Mouse (Mus musculus): ENCODE results near the gene Opcml. TPM values are rescaled to one million over a fixed set of nuclear protein-coding genes. Genes with fewer than 3 reads are reported as not detected.

The Opcml gene
- polyA plus RNA-seq, 1 experiment from 2014 or later: 73.0 TPM

DNA sequence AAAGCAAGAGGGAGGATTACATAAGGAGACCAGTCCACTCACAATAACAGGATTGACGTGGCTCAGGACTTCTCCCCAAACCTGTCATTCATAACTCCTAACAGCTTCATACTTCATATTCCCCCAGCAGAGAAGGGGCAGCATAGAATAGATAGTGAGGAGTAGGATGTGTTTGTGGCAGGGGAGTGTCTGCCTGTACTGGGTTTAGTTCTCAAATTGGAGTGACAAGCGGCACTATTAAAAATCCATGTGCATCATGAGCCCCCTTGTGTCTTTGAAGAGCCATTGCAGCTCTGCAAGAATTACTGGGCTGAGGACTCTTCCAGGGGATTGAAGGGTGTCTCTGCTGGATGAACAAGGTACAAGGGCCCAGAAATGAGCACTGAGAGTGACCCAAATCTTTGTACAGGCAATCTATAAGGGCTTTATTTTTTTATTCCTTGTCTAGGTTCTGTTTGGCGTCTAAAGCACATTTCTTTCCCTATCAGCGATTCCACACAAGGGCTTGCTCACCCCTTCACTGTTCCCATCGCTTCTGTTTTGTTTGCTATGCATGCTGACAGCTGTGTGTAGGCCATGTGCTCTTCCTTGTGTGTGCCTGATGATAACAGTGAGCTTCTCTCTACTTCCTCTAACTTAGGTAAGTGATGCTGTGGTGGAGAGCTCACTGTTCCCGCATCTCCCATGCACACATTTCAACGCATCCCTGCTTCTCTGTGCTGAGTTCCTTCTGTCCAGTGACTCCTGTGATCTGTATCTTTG lies 457.3 kb downstream of the Opcml start:
- no peaks in the 10 kb centered on the region for H3K27me3 ChIP-seq (ENCODE audit: control insufficient read depth, insufficient read depth, low read depth, low read length)
- peak; percentile 64; the same call in 1 of the 2 replicates for ATAC-seq
- 62% methylated on average over 7 of the region's 7 CpGs for WGBS
- H3K4me1 ChIP-seq (ENCODE audit: control insufficient read depth, insufficient read depth, low read length): no peaks in the 10 kb centered on the region
- no peaks in the 10 kb centered on the region for H3K36me3 ChIP-seq (ENCODE audit: control insufficient read depth, insufficient read depth, low read length)
- no peak overlapping the region for H3K9ac ChIP-seq (ENCODE audit: low read depth, low read length)
- no peak overlapping the region for H3K4me2 ChIP-seq (ENCODE audit: low read length)
- H3K27ac ChIP-seq (ENCODE audit: low read length): no peak overlapping the region
- no peak overlapping the region for H3K4me3 ChIP-seq (ENCODE audit: low read depth, low read length)
- no peaks in the 10 kb centered on the region for H3K9me3 ChIP-seq (replicated peaks; ENCODE audit: control insufficient read depth, low read length, poor library complexity, severe bottlenecking)

DNA sequence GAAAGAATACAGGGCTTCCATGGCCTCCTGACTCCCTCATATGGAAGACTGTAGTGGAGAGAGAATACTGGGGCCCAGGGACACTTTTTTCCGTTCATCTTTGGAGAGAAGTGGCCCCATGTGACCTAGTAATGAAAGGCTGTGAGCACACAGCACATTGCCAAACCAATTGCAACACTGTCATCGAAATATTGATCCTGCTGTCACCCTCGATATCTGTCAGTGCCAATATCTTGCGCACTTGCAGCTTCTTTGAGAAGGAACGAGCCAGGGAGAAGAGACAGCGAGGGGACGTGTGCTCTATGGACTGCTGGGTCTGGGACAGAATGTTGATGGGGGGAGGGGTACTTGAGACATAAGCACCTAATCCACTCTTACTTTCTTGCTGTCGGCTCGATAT lies 460.8 kb downstream of the Opcml start:
- ATAC-seq: no peak

DNA sequence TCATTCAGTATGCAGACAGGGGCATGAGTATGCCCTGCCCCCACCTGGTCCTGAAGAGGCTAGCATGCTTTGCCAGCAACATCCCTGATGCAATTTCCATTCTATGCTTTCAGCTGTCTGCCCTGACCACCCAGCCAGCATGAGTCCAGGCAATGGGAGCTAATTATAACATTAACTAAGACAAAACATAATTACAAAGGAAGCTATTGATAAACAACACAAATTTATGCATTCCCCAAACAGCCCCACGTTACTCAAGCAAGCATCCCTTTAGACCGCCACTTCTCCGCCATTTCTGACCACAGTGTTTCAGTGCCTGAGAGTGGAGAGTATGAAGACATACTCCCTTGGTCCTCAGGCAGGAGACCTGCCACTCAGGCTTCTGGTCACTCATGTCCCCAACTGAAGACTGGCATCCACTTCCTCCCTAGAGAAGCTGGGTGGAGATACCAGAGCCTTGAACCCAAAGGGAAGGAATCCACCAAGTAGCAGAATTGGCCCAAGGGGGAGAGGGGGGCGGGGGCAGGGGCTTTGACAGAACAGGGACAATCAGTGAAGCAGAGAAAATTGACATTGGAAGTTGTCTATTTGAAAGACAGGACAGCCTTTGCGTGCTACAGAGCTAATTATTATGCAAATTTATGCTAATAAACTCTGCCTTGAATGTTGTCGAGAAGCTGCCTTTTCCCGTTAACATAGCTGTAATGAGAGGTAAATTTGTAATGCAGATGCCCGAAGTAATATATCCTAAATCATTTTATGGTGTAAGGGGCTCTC lies 464.7 kb downstream of the Opcml start:
- no peak overlapping the region; the same call in 1 of the 2 replicates for H3K27ac ChIP-seq (ENCODE audit: low read length)
- ATAC-seq: peak; percentile 50; the same call in 1 of the 2 replicates
- peaks cover 7% of the 10 kb centered on the region; the same call in 1 of the 2 replicates for H3K4me1 ChIP-seq (ENCODE audit: control insufficient read depth, insufficient read depth, low read length)
- H3K36me3 ChIP-seq (ENCODE audit: control insufficient read depth, insufficient read depth, low read length): no peaks in the 10 kb centered on the region
- 50% methylated on average over 8 of the region's 8 CpGs for WGBS
- no peaks in the 10 kb centered on the region for H3K9me3 ChIP-seq (replicated peaks; ENCODE audit: control insufficient read depth, low read length, poor library complexity, severe bottlenecking)
- H3K4me3 ChIP-seq (ENCODE audit: low read depth, low read length): no peak overlapping the region
- H3K27me3 ChIP-seq (ENCODE audit: control insufficient read depth, insufficient read depth, low read depth, low read length): no peaks in the 10 kb centered on the region
- no peak overlapping the region for H3K4me2 ChIP-seq (ENCODE audit: low read length)
- H3K9ac ChIP-seq (ENCODE audit: low read depth, low read length): no peak overlapping the region

More for the DNA sequence above, 460.8 kb downstream of the Opcml start:
- Histone ChIP-seq H3K9me3 (replicated peaks; ENCODE audit: control insufficient read depth, low read length, poor library complexity, severe bottlenecking) (no peaks in the 10 kb centered on the region), H3K36me3 (ENCODE audit: control insufficient read depth, insufficient read depth, low read length) (no peaks in the 10 kb centered on the region), H3K27ac (ENCODE audit: low read length) (no peak overlapping the region), H3K9ac (ENCODE audit: low read depth, low read length) (no peak overlapping the region), H3K4me3 (ENCODE audit: low read depth, low read length) (no peak overlapping the region), H3K27me3 (ENCODE audit: control insufficient read depth, insufficient read depth, low read depth, low read length) (no peaks in the 10 kb centered on the region), H3K4me1 (ENCODE audit: control insufficient read depth, insufficient read depth, low read length) (peaks cover 7% of the 10 kb centered on the region; the same call in 1 of the 2 replicates), H3K4me2 (ENCODE audit: low read length) (no peak overlapping the region)
- WGBS: 86% methylated on average over 9 of the region's 9 CpGs

DNA sequence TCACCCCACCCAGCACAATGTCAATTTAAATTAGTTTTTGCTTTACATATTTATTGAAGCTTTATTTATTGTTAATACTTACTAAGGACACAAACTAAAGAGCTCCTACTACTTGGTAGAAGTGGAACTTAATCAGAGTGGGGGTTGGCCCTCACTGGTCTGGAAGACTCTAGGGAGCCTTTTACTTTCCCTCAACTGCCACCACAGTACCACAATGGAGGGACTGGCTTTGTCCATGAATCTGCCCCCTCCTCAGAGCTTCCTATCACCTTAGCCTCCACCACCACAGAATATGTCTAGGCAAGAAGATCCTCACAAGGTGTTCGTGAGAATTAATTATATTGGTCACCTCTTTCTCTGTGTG lies 465.3 kb downstream of the Opcml start:
- H3K36me3 ChIP-seq (ENCODE audit: control insufficient read depth, insufficient read depth, low read length): no peaks in the 10 kb centered on the region
- no peaks in the 10 kb centered on the region for H3K9me3 ChIP-seq (replicated peaks; ENCODE audit: control insufficient read depth, low read length, poor library complexity, severe bottlenecking)
- no peaks in the 10 kb centered on the region for H3K27me3 ChIP-seq (ENCODE audit: control insufficient read depth, insufficient read depth, low read depth, low read length)
- H3K4me2 ChIP-seq (ENCODE audit: low read length): no peak overlapping the region
- H3K27ac ChIP-seq (ENCODE audit: low read length): no peak overlapping the region
- no peak for ATAC-seq
- H3K4me1 ChIP-seq (ENCODE audit: control insufficient read depth, insufficient read depth, low read length): peaks cover 7% of the 10 kb centered on the region; the same call in 1 of the 2 replicates
- no peak overlapping the region for H3K4me3 ChIP-seq (ENCODE audit: low read depth, low read length)
- WGBS: 74% methylated on average over 1 of the region's 1 CpGs
- H3K9ac ChIP-seq (ENCODE audit: low read depth, low read length): no peak overlapping the region

DNA sequence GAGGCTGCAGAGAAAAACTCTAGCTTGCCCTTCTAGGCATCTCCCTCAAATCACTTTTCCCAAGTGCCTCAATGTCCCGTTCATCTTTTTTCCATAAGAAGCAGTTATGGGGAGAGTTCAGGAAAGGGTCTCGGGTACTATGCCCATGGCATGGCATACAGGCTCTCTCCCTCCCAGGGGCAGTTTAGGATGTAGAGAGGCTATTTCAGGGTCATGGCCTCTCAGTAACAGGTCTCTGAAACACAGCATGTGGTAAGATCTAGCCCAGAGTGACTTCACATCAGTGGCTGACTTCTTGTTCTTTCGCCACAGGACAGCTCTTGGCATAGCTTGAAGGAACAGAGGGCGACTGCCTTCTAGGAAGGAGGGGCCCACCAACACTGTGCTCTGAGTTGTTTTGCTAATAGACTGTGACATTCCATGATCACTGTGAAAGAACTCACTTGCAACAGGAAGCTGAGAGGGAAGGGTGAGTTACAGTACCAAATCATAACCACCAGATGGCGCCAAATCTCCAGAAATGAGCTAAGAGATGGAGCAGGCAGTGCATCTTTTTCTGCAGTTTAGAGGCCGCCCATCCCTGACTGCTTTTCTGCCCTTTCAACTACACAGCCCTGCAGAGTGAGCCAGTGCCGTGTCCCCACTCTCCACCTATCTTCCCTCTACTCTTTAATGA lies 470.6 kb downstream of the Opcml start:
- 17% methylated on average over 7 of the region's 7 CpGs for WGBS
- no peaks in the 10 kb centered on the region for H3K9me3 ChIP-seq (replicated peaks; ENCODE audit: control insufficient read depth, low read length, poor library complexity, severe bottlenecking)
- H3K9ac ChIP-seq (ENCODE audit: low read depth, low read length): no peak overlapping the region
- H3K4me3 ChIP-seq (ENCODE audit: low read depth, low read length): no peak overlapping the region
- no peaks in the 10 kb centered on the region for H3K36me3 ChIP-seq (ENCODE audit: control insufficient read depth, insufficient read depth, low read length)
- no peaks in the 10 kb centered on the region for H3K27me3 ChIP-seq (ENCODE audit: control insufficient read depth, insufficient read depth, low read depth, low read length)
- H3K4me2 ChIP-seq (ENCODE audit: low read length): no peak overlapping the region
- peaks cover 8% of the 10 kb centered on the region; the same call in 1 of the 2 replicates for H3K4me1 ChIP-seq (ENCODE audit: control insufficient read depth, insufficient read depth, low read length)
- peak; percentile 88 for ATAC-seq
- peak overlapping the region; percentile 53; the same call in 1 of the 2 replicates for H3K27ac ChIP-seq (ENCODE audit: low read length)

DNA sequence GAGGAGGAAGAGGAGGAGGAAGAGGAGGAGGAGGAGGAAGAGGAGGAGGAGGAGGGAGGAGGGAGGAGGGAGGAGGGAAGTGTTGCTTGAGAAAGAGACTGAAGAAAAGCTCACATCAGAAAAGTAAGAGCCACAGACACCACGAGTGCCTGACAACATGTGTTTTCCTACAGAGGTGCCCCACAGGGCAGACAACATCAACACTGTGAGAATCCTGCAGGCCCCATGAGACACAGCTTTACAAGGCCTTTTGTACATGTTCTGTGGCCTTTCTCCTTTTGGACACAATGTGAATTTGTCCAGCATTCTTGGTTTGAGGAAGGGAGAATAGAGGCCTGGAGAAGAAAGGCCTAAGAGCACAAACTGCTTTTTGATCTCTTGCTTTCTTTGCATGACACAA lies 471.4 kb downstream of the Opcml start:
- WGBS: 0% methylated on average over 1 of the region's 1 CpGs
- no peak for ATAC-seq
- H3K27me3 ChIP-seq (ENCODE audit: control insufficient read depth, insufficient read depth, low read depth, low read length): no peaks in the 10 kb centered on the region

DNA sequence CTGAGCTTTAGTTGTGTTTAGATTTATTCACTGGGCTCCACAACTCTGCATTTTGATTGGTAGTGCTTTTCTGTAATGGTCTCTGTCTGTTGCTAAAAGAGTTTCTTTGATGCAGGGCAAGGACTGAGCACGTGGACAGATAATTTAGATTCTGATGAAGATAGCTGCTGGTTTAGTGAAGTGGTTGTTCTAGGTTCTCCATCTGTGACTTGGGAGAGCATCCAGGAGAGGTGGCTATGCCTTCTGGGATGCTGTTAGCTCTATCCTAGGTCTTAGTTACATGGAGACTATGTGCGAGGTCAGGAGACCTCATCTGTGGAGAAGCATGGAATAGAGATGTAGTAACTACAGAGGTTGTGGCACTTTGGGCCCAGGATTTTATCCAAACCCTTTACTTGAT lies 472.3 kb downstream of the Opcml start:
- WGBS: 76% methylated on average over 2 of the region's 2 CpGs
- H3K4me1 ChIP-seq (ENCODE audit: control insufficient read depth, insufficient read depth, low read length): peaks cover 8% of the 10 kb centered on the region; the same call in 1 of the 2 replicates
- no peak for ATAC-seq
- no peak overlapping the region for H3K4me3 ChIP-seq (ENCODE audit: low read depth, low read length)
- H3K9me3 ChIP-seq (replicated peaks; ENCODE audit: control insufficient read depth, low read length, poor library complexity, severe bottlenecking): no peaks in the 10 kb centered on the region
- no peaks in the 10 kb centered on the region for H3K36me3 ChIP-seq (ENCODE audit: control insufficient read depth, insufficient read depth, low read length)
- no peak overlapping the region for H3K4me2 ChIP-seq (ENCODE audit: low read length)
- no peak overlapping the region for H3K9ac ChIP-seq (ENCODE audit: low read depth, low read length)
- no peaks in the 10 kb centered on the region for H3K27me3 ChIP-seq (ENCODE audit: control insufficient read depth, insufficient read depth, low read depth, low read length)
- no peak overlapping the region for H3K27ac ChIP-seq (ENCODE audit: low read length)

More for the DNA sequence above, 471.4 kb downstream of the Opcml start:
- Histone ChIP-seq H3K9me3 (replicated peaks; ENCODE audit: control insufficient read depth, low read length, poor library complexity, severe bottlenecking) (no peaks in the 10 kb centered on the region), H3K27ac (ENCODE audit: low read length) (peak overlapping the region; percentile 25; the same call in 1 of the 2 replicates), H3K4me2 (ENCODE audit: low read length) (no peak overlapping the region), H3K4me3 (ENCODE audit: low read depth, low read length) (no peak overlapping the region), H3K4me1 (ENCODE audit: control insufficient read depth, insufficient read depth, low read length) (peaks cover 8% of the 10 kb centered on the region; the same call in 1 of the 2 replicates), H3K9ac (ENCODE audit: low read depth, low read length) (no peak overlapping the region), H3K36me3 (ENCODE audit: control insufficient read depth, insufficient read depth, low read length) (no peaks in the 10 kb centered on the region)

DNA sequence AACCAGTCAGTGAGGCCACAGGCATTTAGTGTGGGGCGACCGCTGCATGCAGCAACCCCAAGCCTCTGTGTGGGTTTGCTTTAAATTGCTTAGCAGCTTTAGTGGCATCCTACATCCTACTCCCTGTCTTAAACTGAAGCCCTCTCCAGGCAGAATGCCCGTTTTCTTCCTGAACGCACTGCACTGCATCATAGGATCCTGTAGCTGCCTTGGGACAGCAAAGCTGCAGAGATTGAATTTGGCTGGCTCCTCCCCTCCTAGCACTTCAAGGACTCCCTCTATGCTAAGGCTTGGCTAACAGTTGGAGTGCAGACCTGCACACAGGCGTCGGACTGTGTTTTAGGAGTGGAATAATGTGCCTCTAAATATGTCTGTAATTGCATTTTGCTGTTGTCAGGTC lies 474.2 kb downstream of the Opcml start:
- ATAC-seq: no peak
- H3K27ac ChIP-seq (ENCODE audit: low read length): no peak overlapping the region
- H3K9ac ChIP-seq (ENCODE audit: low read depth, low read length): no peak overlapping the region
- peaks cover 8% of the 10 kb centered on the region; the same call in 1 of the 2 replicates for H3K4me1 ChIP-seq (ENCODE audit: control insufficient read depth, insufficient read depth, low read length)
- no peak overlapping the region for H3K4me3 ChIP-seq (ENCODE audit: low read depth, low read length)
- WGBS: 58% methylated on average over 6 of the region's 6 CpGs
- H3K27me3 ChIP-seq (ENCODE audit: control insufficient read depth, insufficient read depth, low read depth, low read length): no peaks in the 10 kb centered on the region
- H3K9me3 ChIP-seq (replicated peaks; ENCODE audit: control insufficient read depth, low read length, poor library complexity, severe bottlenecking): no peaks in the 10 kb centered on the region
- H3K36me3 ChIP-seq (ENCODE audit: control insufficient read depth, insufficient read depth, low read length): no peaks in the 10 kb centered on the region
- H3K4me2 ChIP-seq (ENCODE audit: low read length): no peak overlapping the region
